Mouse (Mus musculus) MEL (cell line): ENCODE data around the gene Psmd3.

Experiments
- CHD1 ChIP-seq: IDR thresholded peaks from 2 replicates; pipeline ENCODE4 v1.6.1; 2012; ENCODE audit warnings: low read depth, mild to moderate bottlenecking, inconsistent platforms, low read length, improper control_type of control experiment
- CTCF ChIP-seq, 3 experiments: IDR thresholded peaks in 2 of 3; conservative IDR thresholded peaks in 1 of 3; 2 replicates each; pipeline ENCODE4 v1.5.1; 2011 to 2012; ENCODE audit warnings: low read length in 3 of 3, low read depth in 2 of 3, mild to moderate bottlenecking in 2 of 3, improper control_type of control experiment in 1 of 3, inconsistent platforms in 1 of 3, mixed read lengths in 1 of 3, moderate library complexity in 1 of 3; ENCODE audit not compliant: control insufficient read depth in 1 of 3, insufficient read depth in 1 of 3, poor library complexity in 1 of 3, severe bottlenecking in 1 of 3
- E2F4 ChIP-seq: IDR thresholded peaks from 2 replicates; pipeline ENCODE4 v1.6.1; 2011; ENCODE audit warnings: low read depth, low read length, improper control_type of control experiment, borderline replicate concordance
- EP300 ChIP-seq, 2 experiments: IDR thresholded peaks; 2 replicates each; pipeline ENCODE4 v1.6.1; 2011; ENCODE audit warnings: improper control_type of control experiment in 2 of 2, low read length in 2 of 2, low read depth in 1 of 2, mild to moderate bottlenecking in 1 of 2
- GATA1 ChIP-seq: IDR thresholded peaks from 2 replicates; pipeline ENCODE4 v1.6.1; 2011; ENCODE audit warnings: low read depth, low read length, improper control_type of control experiment
- MAFK ChIP-seq: IDR thresholded peaks from 2 replicates; pipeline ENCODE4 v1.6.1; 2011; ENCODE audit warnings: low read depth, mild to moderate bottlenecking, low read length, improper control_type of control experiment, borderline replicate concordance
- MAZ ChIP-seq: IDR thresholded peaks from 2 replicates; pipeline ENCODE4 v1.6.1; 2012; ENCODE audit warnings: low read depth, mild to moderate bottlenecking, inconsistent platforms, low read length, improper control_type of control experiment
- NELFE ChIP-seq: IDR thresholded peaks from 2 replicates; pipeline ENCODE4 v1.6.1; 2011; ENCODE audit warnings: low read depth, low read length, improper control_type of control experiment
- POLR2A ChIP-seq, 2 experiments: IDR thresholded peaks; 2 replicates each; pipeline ENCODE4 v1.6.1; 2011 to 2012; ENCODE audit warnings: low read length in 2 of 2, mild to moderate bottlenecking in 2 of 2, control low read depth in 1 of 2, improper control_type of control experiment in 1 of 2, low read depth in 1 of 2, moderate library complexity in 1 of 2; ENCODE audit not compliant: control insufficient read depth in 1 of 2, insufficient read depth in 1 of 2, poor library complexity in 1 of 2
- POLR2AphosphoS2 ChIP-seq: IDR thresholded peaks from 2 replicates; pipeline ENCODE4 v1.6.1; 2011; ENCODE audit warnings: low read length, improper control_type of control experiment
- SMC3 ChIP-seq: IDR thresholded peaks from 2 replicates; pipeline ENCODE4 v1.6.1; 2011; ENCODE audit warnings: low read depth, low read length, improper control_type of control experiment
- TCF12 ChIP-seq: IDR thresholded peaks from 2 replicates; pipeline ENCODE4 v1.6.1; 2014; ENCODE audit warnings: low read depth, mild to moderate bottlenecking, inconsistent platforms, low read length, improper control_type of control experiment, moderate library complexity
- UBTF ChIP-seq: IDR thresholded peaks from 2 replicates; pipeline ENCODE4 v1.6.1; 2012; ENCODE audit warnings: low read depth, mild to moderate bottlenecking, inconsistent platforms, low read length, improper control_type of control experiment, moderate library complexity, borderline replicate concordance; ENCODE audit not compliant: insufficient read depth
- ZMIZ1 ChIP-seq: IDR thresholded peaks from 2 replicates; pipeline ENCODE4 v1.6.1; 2012; ENCODE audit warnings: low read depth, mild to moderate bottlenecking, inconsistent platforms, low read length, improper control_type of control experiment, moderate library complexity

DNA sequence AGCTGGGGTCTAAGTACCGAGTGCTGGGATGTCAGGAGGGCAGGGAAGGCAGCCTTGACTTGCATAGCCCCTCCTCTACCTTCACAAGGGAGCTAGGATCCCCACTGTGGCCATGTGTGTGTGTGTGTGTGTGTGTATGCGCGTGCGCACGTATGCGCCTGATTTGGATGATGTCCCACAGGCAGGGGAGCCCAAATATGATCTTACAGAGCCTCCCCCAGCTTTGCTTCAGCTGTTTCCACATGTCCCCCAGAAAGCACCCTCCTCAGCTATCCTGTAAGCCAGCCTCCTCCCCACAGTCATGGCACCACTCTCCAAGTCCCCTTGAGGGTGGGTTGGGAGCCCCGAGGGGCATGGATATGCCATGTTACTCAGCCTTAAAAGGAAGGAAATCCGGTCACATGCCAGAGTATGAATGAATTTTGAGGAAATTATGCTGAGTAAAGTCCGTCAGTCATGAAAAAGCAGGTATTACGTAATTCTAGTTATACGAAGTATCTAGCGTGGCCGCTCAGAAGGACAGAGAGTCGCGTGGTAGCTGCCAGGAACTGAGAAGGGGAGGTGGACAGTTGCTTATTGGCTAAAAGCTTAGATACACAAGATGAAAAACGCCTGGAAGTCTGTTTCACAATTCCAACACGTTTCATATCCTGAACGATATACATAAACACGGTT is 26.1 kb downstream of the Psmd3 start:
- TF ChIP-seq CTCF (IDR thresholded peaks at IDR 0.05 in 2 of 3, conservative IDR thresholded peaks at IDR 0.05 in 1 of 3; ENCODE audit: control insufficient read depth in 1 of 3, insufficient read depth in 1 of 3, low read depth in 2 of 3, low read length in 3 of 3, poor library complexity in 1 of 3, severe bottlenecking in 1 of 3) (no peak), POLR2AphosphoS2 (no peak), MAZ (no peak), POLR2A (IDR thresholded peaks at IDR 0.05; ENCODE audit: control insufficient read depth in 1 of 2, insufficient read depth in 1 of 2, low read depth in 1 of 2, low read length in 2 of 2, poor library complexity in 1 of 2) (no peak), CHD1 (no peak), GATA1 (no peak), E2F4 (no peak), ZMIZ1 (no peak), NELFE (no peak), EP300 (IDR thresholded peaks at IDR 0.05; ENCODE audit: low read depth in 1 of 2, low read length in 2 of 2) (no peak), UBTF (no peak), SMC3 (no peak), TCF12 (no peak), MAFK (no peak)
